ENCODE assay signal across 16 mouse cellular contexts in the genomic region with DNA sequence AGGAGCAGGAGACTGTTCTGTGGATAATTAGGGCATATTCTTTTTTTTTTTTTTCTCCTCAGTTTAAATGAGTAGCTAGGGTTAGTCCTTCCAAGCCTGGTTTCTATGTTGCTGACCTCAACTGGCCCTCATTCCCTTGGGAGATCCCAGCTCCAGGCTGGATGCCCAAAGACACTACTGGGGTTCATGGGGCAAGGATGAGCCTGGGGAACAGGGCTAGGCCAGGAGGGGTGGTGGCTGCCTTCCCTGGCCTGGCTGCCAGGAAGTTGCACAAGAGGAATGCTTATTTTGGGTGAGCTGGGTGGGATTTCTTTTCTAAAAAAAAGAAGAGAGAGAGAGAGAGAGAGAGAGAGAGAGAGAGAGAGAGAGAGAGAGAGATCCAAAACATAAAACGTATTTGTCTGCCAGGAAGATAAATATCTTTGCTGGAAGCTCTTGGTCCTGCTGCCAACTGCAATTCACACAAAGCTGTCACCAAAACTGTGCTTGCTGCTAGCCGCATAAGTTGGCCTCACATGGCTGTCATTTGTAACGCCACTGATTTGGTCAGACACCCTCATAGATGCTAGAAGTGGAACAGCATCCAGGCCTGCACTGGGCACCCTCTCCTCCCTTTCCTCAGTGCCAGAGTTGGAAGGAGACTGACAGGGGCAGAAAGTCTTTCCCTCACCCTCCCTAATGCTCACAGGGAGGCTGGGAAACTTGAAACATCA. TPM values are rescaled to one million over a fixed set of nuclear protein-coding genes. Genes with fewer than 3 reads are reported as not detected.
DNase-seq lines count a peak whose midpoint lies in the region; ATAC-seq and TF ChIP-seq lines count a peak whose summit lies in the region.
"Had no signal": no experiment of that assay in that cellular context is flagged by ENCODE, and none has a peak within 500 bp of the region (broad histone marks: within the 10 kb centered on the region; RNA-seq: fewer than 3 reads in every experiment).

No protein-coding gene starts in this region.

- H3K4me3 ChIP-seq in forebrain, postnatal 0 days (ENCODE audit: low read depth, low read length) = no peak overlapping the region
- no peak overlapping the region for H3K4me3 ChIP-seq in forebrain, embryonic 10.5 days
- H3K4me3 ChIP-seq in layer of hippocampus, adult 2 months = no peak overlapping the region
- H3K4me3 ChIP-seq in brown adipose tissue, adult 24 weeks (ENCODE audit: insufficient read depth, low read depth, low read length) = no peak overlapping the region
- H3K4me3 ChIP-seq: erythroblast, embryonic 14.5 days; intestine, embryonic 15.5 days; liver, embryonic 15.5 days had no signal

- no peaks in the 10 kb centered on the region for H3K9me3 ChIP-seq in forebrain, postnatal 0 days (ENCODE audit: low read length)
- no peaks in the 10 kb centered on the region for H3K9me3 ChIP-seq in forebrain, embryonic 10.5 days
- H3K9me3 ChIP-seq: intestine, embryonic 15.5 days; liver, embryonic 15.5 days had no signal

- no peak overlapping the region for H3K4me2 ChIP-seq in forebrain, postnatal 0 days (ENCODE audit: low read depth)
- H3K4me2 ChIP-seq: intestine, embryonic 15.5 days; liver, embryonic 15.5 days had no signal

- H3K9ac ChIP-seq in forebrain, postnatal 0 days = no peak overlapping the region
- H3K9ac ChIP-seq: intestine, embryonic 15.5 days; liver, embryonic 15.5 days had no signal

- no peak overlapping the region for H3K27ac ChIP-seq in forebrain, postnatal 0 days (ENCODE audit: low read depth, low read length)
- H3K27ac ChIP-seq in forebrain, embryonic 10.5 days = no peak overlapping the region
- H3K27ac ChIP-seq in layer of hippocampus, adult 2 months = no peak overlapping the region
- peak overlapping the region; percentile 27; the same call in 1 of the 2 replicates for H3K27ac ChIP-seq in brown adipose tissue, adult 24 weeks (replicated peaks; ENCODE audit: low read depth, low read length)
- H3K27ac ChIP-seq: intestine, embryonic 15.5 days; liver, embryonic 15.5 days had no signal

- no peaks in the 10 kb centered on the region for H3K36me3 ChIP-seq in forebrain, postnatal 0 days (ENCODE audit: insufficient read depth)
- peaks cover 28% of the 10 kb centered on the region for H3K36me3 ChIP-seq in forebrain, embryonic 10.5 days (replicated peaks)
- H3K36me3 ChIP-seq: intestine, embryonic 15.5 days; liver, embryonic 15.5 days had no signal

- ATAC-seq in forebrain, postnatal 0 days = peak; percentile 60
- no peak for ATAC-seq in cerebellum, adult (ENCODE audit: insufficient number of reproducible peaks, low FRiP score, low TSS enrichment)
- ATAC-seq: intestine, embryonic 15.5 days had no signal

- WGBS in forebrain, postnatal 0 days = 29% methylated on average over 3 of the region's 3 CpGs
- WGBS in forebrain, embryonic 10.5 days = 77% methylated on average over 3 of the region's 3 CpGs

- no peaks in the 10 kb centered on the region; the same call in 1 of the 2 replicates for H3K27me3 ChIP-seq in forebrain, postnatal 0 days (ENCODE audit: insufficient read depth, low read length)
- H3K27me3 ChIP-seq in forebrain, embryonic 10.5 days (ENCODE audit: poor library complexity, severe bottlenecking) = peaks cover 94% of the 10 kb centered on the region
- H3K27me3 ChIP-seq: liver, embryonic 15.5 days had no signal

- peak; percentile 72 for DNase-seq in forebrain, postnatal 0 days
- no peak for DNase-seq in forebrain, embryonic 10.5 days (ENCODE audit: extremely low spot score, low spot score)
- DNase-seq in layer of hippocampus, adult 9-11 months = peak; percentile 34
- no peak for DNase-seq in layer of hippocampus, adult 2 months (ENCODE audit: low spot score in 2 of 2)
- DNase-seq in lung, postnatal 10 days = peak; percentile 55
- no peak for DNase-seq in left cerebral cortex, postnatal 36 days (ENCODE audit: low spot score in 2 of 2)
- DNase-seq: cerebellum, adult 8-10 months; midbrain, embryonic 14.5 days; right cerebral cortex, postnatal 4 days had no signal

- intact Hi-C loops in left cerebral cortex, postnatal 36 days (cut with DNase I) = loop anchor here (10.0 kb wide), 2 partner anchors 118 to 452 kb away; no protein-coding TSS in a partner anchor

- no peak for TF ChIP-seq CTCF in forebrain, postnatal 0 days (IDR thresholded peaks at IDR 0.05; ENCODE audit: low read depth)
- no peak for TF ChIP-seq CTCF in layer of hippocampus, adult 2 months (conservative IDR thresholded peaks at IDR 0.05)

- H3K4me1 ChIP-seq in forebrain, postnatal 0 days (ENCODE audit: insufficient read depth) = no peaks in the 10 kb centered on the region
- peaks cover 21% of the 10 kb centered on the region for H3K4me1 ChIP-seq in forebrain, embryonic 10.5 days
- 0 out of 2 replicates have a peak, but pooled peaks cover 4% of the 10 kb centered on the region for H3K4me1 ChIP-seq in brown adipose tissue, adult 24 weeks (ENCODE audit: control insufficient read depth, insufficient read depth, insufficient read length, low read length)
- H3K4me1 ChIP-seq: intestine, embryonic 15.5 days; liver, embryonic 15.5 days had no signal

RNA-seq across cellular contexts. Expression of a gene that starts 24.1 kb away (rescaled TPM):
- 2.6 and 4.2 TPM in 2 replicates for total RNA-seq in forebrain, postnatal 0 days (2014; rRNA removed)
- polyA plus RNA-seq in forebrain, postnatal 0 days (2015; fragmentation: Nextera tagmentation; extraction: Ambion mirVana) = 0.58 and 0.72 TPM in 2 replicates
- 20.1 and 20.4 TPM in 2 replicates for polyA plus RNA-seq in forebrain, embryonic 10.5 days (2016; fragmentation: Nextera tagmentation; extraction: Ambion mirVana)
- 1 to 10 TPM in 1 of 2 experiments, under 1 TPM in 1; 0.71 to 1.3 TPM for total RNA-seq in layer of hippocampus, adult 2 months (2021)
- polyA plus RNA-seq in brown adipose tissue, adult 24 weeks (2012; ENCODE audit: insufficient read depth, insufficient read length, missing spikeins) = not detected in 2 replicates
- 1 to 10 TPM in 1 of 2 experiments, under 1 TPM in 1; 0.69 to 1.5 TPM for total RNA-seq in left cerebral cortex, postnatal 36 days (2021)
- total RNA-seq: CH12.LX had no signal
- polyA plus RNA-seq: heart, postnatal 0 days had no signal

Comparison
In these comparisons a context has a peak if more than half of its experiments do, and no peak if none do; other contexts are left out.
1. DNase-seq: peak in forebrain, postnatal 0 days (single experiment), layer of hippocampus, adult 9-11 months (single experiment) and lung, postnatal 10 days (single experiment); none in forebrain, embryonic 10.5 days (single experiment), layer of hippocampus, adult 2 months (0 of 2) and left cerebral cortex, postnatal 36 days (0 of 2).